Mouse (Mus musculus) left cerebral cortex, postnatal 10 days (tissue): ENCODE measurements around the gene Gse1. TPM values are rescaled to one million over a fixed set of nuclear protein-coding genes. Genes with fewer than 3 reads are reported as not detected.

Experiments
- DNase-seq, 2 experiments: peaks; one replicate each; pipeline ENCODE4 v3.0.0; 2021 to 2022; ENCODE audit warnings: low spot score in 2 of 2, mixed read lengths in 1 of 2; ENCODE audit errors: extremely low spot score in 1 of 2
- intact Hi-C: fragments of 180-260 bp; cut with DNase I; formaldehyde crosslinking; loops from one replicate; pipeline ENCODE4 v1.15.1; 2025
- total RNA-seq, 2 experiments: library from RNA; stranded (reverse); gene quantifications; 2 replicates each; pipeline ENCODE4 v1.2.3; 2021

Gene Gse1
- total RNA-seq, 2 experiments from 2014 or later, result 41.7 to 45.3 TPM

DNA sequence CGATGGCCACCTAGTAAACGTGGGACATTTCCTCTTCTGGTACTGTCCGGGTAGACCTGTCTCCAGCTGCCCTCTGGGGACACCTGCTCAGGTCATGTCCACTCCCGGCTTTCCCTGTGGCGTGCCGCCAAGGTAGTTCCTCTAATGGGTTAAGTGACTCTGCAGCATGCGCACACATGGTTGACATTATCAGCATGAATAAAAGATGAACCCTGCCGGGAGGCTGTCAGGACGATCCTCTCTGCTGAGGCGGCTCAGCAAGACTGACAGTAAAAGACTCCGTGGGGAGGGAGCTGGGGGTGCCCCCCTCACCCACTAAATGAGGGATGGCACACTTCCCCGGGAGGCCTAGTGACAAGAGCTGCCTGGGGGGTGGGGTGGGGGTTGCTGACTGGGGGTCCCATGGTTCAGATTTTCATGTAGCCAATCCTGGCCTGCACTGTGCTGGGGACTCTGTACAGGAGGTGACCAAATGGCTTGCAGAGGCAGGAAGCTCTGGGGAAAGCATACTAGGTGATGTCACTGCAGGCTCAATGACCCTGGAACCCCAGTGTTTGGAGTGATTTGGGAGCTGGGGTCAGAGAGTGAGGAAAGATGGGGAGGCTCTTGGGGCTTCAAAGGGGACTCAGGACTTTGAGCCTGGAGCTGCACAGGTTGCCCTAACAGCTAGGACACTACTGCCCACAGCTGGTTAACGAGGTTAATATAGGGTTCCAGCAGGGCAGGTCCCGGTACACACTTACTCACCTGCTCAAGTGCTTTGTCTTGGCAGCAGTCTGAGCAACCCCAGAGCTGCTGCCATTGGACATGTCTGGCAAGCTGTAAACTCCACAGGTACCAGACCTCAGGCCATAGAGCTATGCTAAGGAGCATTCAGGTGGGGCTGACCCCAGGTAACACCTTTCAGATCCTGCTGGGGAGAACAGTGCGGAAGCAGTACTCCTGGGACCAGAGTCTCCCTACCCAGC, 169.5 kb downstream of the Gse1 start:
- intact Hi-C loops, result no loop called here
- peak in 1 of 2 experiments; percentile 58 for DNase-seq

DNA sequence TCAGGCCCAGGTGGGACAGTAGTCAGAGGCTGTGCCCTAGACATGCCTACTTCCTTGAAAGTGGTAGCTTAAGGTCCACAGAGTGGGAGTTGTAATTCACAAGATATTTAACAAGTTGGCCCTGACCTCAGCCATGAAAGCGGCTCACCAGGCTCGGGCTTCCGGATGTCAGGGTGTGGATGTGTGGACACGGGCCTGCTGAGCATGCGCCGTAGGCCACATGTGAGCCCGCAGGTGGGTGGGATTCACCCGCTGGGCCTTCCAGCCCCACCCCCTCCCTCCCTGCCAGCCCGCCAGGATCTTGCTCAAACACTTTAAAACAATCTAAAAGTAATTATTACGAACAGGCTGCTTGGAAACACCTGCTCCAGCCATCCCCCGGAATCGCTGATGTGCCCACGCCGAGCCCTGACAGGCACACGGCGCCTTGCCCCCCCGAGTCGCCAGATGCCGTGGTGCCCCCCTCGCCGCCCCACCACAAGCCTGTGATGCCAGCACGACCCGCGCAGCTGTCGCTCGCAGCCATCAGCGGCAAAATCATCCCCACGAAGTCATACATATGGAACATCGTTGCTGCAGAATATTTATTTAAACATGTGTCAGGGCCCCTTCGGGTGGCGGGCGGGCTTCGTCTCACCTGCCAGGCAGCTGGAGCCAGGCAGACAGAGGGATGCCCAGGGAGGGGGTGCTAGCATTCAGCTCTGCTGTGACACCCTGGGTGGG, 171.1 kb downstream of the Gse1 start:
- DNase-seq, result no peak
- intact Hi-C loops, result no loop called here

DNA sequence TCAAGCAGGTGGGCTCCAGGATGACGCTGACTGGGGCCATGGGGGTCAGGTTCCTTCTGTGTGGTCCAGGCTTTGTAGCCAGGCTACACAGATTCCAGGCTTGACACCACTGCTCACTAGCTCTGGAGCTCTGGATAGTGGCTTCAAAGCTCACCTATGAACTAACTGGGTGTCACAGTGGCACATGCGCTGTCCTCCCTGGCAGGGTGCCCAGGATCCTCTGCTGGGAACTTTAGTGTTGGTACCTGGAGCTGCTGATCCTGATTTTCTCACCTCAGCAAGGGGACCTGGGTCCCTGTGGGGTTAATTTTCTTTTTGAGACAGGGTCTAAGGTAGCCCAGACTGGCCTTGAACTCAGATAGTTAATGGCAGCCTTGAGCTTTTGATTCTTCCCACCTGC, 173.0 kb downstream of the Gse1 start:
- DNase-seq, result no peak
- intact Hi-C loops, result no loop called here

DNA sequence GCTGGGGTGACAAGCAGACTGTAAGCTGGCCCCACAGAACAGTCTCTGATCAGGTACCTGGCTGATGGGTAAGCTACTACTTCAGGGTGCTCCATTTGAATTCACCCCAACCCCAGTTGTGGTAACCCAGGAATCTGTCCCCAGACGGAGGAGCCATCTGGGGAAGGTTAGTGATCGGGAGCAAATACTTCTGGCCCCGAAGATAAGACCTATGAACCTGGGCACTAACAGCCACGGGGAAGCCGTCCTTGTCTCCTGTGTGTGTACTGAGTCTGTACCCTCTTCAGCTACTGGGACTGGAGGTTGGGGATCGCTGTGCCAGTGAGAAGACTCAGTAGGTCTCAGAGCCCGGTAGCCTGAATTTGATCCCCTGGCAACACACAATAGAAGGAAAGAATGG, 173.5 kb downstream of the Gse1 start:
- intact Hi-C loops, result no loop called here
- no peak for DNase-seq

DNA sequence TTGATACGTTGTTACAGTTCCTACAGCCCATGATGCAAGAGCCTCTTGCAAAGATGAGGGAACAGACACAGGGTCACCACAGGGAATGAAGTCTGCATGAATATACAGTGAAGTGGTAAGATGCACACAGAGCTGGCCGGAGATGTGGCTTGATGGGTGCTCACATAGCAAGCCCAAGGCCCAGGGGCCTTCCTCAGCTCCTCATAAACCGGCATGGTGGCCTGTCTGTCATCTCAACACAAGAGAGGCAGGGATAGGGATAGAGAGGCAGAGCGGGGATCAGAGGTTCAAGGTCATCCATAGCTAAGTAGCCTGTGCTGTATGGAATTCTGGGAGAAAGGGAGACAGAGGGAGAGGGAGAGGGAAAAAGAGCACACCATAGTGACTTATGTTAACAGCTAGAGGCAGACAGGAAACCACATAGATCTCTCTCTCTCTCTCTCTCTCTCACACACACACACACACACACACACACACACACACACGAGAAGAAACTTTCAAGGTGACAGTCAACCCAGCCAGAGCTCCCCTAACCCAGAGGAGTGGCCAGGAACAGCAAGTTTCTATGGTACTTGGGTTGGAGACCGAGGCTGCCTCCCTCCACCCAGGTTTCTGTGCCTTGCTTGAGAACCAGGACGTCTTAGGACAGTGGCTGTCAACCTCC, 175.5 kb downstream of the Gse1 start:
- no peak for DNase-seq
- intact Hi-C loops, result no loop called here

DNA sequence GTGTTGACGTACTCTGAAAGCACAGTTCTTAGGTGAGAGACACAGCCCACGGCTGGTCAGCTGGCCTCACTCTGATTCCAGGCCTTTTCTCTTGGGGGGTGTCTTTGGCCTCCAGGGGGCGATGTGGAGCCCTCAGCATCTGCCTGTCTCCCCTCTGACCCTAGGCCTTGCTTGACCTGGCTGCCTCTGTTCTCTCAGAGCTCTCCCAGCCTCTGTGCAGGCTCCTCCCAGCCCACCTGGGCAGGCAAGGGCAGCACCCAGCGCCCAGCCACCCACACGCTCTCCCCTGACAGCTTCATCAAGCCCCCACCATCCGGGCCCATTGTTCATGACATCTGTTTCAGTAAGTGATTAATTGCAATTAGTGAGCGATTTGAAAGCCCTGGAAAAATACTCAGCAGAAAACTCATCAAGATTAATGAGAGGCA, 176.4 kb downstream of the Gse1 start:
- intact Hi-C loops, result loop anchor here (5.0 kb wide), 1 partner anchor 133 kb away; no protein-coding TSS in a partner anchor
- DNase-seq, result peak in 1 of 2 experiments; percentile 62

DNA sequence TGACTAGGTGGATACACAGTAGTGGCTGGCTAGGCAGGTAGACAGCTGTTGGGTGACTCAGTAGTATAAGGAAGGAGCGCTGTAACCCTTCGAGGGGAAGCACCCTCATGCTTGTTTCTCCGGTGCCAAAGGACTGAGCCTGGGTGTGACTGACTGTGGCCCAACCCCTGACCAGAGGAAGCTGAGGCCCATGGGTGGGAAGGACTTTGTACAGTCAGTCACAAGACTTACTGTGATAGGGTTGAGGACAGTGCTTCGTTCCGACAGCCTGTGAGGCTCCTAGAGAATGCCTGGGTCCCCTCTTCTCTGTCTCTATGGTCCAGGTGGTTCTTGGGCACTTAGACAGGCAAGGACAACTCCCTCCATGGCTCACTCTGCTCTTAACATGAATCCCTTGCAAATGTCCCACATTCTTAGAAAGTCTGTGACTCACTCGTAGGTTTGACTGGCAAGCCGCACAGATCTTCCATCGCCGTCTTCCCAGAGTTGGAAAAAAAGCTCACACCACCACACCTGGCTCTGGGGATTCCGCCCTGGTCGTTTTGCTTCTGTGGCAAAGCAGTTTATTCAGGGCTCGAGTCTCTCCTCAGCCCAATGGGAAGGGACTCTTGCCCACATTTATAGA, 177.9 kb downstream of the Gse1 start:
- intact Hi-C loops, result loop anchor here (5.0 kb wide), 1 partner anchor 131 kb away; no protein-coding TSS in a partner anchor
- DNase-seq, result no peak

DNA sequence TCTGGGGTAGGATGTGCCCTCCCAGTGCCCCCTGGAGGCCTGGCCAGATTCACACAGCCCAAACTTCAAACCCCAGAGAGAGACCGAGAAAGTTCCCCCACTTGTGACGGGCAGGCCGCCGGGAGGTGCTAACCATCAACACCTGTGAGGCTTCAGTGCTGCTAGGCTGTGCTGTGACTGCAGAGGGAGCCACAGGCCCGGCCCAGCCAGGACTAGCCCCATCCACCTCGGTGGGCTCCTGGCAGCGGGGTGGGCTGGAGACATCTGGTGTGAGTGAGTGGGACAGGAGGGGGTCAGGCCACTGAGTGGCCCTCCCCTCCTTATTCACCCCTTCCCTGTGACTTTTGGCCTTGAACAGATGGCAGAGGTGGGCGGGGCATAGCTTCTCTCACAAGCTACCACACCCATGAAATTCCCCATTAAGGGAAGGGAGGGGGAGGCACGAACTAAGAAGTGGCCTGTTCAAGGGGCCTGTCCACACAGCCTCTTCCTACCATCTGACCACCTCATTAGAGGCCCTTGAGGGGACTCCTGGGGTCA, 179.5 kb downstream of the Gse1 start:
- peak in 1 of 2 experiments; percentile 68 for DNase-seq
- intact Hi-C loops, result loop anchor here (5.0 kb wide), 1 partner anchor 130 kb away; no protein-coding TSS in a partner anchor

DNA sequence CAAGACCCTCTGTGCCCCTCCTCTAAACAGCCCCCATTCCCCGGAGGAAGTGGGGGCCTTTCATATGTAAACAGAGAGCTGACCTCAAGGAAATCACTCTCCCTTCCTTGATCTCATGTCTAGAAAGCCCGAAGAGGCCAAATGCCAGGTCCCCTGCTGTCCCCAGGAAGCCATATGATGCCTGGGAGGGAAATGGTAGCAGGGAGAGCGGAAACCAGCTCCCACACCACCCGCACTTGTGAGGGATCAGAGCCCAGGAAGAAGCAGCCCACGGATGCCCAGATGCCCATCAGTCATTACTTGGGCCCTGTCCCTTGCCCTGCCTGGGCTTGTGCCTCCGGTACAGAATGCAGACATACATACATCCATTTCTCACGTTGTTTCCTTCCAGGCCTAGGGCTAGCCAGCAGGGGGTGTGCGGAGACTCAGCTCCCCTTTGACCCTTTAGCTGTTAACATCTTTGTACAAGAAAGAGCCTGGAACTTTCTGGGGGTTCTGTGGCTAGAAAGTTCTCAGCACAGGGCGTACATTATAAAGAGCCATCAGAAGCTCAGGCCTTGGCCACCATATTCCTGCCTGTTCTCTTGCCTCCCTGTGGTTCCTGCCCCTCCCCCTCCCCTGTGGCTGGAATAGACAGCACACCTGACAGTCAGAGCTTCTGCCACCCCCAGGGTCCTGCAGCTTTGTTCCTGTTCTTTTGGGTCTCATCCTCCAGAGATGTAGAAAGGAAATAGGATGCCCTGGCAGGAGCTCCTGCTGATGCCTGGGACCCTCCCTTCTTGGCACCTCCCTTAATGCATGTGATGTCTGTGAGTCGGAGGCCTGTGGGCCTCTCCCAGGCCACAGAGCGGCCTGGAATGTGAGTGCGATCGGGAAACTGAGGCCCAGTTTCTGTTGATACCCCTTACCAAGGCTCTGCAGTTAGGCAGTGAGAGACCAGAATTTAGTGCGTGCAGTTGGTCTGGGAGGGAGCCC, 180.3 kb downstream of the Gse1 start:
- DNase-seq, result peak in 1 of 2 experiments; percentile 78

DNA sequence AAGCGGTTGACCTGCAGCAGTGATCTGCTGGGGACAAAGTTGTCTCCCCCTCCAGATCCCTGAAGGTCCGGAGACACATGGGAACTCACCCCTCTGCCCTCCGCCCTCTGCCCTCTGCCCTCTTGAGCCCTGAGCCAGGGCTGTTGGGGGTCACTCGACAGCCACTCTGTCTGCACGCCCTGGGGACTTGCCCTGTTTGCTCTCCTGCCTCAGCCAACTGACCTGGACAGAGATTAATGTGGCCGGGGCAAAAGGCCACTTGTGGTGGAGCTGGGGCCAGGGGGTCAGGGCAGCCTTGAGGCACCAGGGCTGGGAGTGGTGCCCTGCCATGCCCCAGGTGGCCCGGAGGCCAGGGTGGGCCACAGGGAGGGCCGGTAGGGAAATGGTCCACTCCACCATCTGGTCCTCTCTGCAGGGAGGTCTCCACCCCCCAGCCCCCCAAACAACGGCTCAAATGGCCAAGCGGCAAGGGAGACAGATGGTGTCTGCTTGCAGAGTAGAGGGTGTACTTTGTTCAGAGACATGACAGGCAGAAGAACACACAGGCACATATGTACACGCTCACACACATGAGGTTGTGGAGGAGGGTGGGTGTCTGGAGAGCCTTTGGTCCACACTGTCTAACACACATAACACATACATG, 181.2 kb downstream of the Gse1 start:
- intact Hi-C loops, result loop anchor here (5.0 kb wide), 1 partner anchor 128 kb away; no protein-coding TSS in a partner anchor
- no peak for DNase-seq

More for the DNA sequence above, 180.3 kb downstream of the Gse1 start:
- intact Hi-C loops, result loop anchor here (5.0 kb wide), 1 partner anchor 129 kb away; no protein-coding TSS in a partner anchor

DNA sequence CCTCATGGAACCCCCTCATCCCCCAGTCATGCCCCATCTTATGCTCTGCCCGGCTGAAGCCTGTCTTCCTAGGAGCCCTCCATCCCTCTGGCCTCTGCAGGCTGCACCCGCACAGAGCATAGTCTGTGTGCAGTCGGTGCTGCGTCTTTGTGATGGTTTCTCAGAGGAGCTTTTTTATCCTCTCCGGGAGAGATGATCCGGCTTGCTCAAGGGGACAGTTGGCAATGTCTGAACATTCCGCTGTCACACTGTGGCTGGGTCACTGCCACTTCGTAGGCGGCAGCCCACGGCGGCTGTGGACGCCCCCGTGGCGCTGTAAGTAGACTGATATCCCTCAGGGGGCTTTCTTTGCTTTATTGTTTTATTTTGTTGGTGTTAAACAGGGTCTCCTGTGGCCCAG, 182.8 kb downstream of the Gse1 start:
- intact Hi-C loops, result no loop called here
- no peak for DNase-seq

DNA sequence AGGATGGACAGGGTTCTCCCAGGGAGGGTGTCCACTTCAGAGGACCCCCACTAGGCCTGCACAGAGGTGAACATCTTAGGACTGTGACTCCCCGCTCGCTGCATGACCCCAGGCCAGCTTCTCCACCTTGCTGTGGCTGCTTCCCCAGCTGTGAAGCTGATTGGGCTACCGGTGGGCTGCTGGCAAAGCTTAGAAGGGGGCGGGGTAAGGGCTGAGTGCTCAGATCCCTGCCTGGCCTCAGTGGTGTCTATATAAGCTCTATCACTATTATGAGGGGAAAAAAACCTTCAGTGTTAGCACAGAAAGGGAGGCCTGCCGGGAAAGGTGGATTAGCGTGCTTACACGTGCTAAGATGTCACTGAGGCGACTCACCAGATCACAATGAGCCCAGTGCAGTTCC, 183.6 kb downstream of the Gse1 start:
- intact Hi-C loops, result no loop called here
- DNase-seq, result no peak

DNA sequence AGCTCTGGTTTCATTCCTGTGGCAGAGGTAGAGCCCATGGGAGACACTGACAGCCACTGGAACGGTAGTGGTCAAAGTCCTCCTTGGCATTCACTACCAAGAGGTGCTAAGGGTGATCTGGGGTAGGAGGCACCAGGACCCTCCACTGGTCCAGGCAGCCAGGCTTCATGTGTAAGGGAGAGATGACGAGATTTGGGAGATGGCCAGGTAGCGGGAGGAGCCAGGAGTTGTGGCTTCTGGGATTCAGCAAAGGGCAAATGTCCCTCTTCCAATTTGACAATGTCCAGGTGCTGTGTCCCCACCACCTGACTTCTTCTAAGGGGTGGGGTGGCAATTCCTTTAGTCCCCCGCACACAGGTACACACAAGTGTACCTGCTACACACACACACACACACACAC, 184.1 kb downstream of the Gse1 start:
- DNase-seq, result no peak
- intact Hi-C loops, result no loop called here

DNA sequence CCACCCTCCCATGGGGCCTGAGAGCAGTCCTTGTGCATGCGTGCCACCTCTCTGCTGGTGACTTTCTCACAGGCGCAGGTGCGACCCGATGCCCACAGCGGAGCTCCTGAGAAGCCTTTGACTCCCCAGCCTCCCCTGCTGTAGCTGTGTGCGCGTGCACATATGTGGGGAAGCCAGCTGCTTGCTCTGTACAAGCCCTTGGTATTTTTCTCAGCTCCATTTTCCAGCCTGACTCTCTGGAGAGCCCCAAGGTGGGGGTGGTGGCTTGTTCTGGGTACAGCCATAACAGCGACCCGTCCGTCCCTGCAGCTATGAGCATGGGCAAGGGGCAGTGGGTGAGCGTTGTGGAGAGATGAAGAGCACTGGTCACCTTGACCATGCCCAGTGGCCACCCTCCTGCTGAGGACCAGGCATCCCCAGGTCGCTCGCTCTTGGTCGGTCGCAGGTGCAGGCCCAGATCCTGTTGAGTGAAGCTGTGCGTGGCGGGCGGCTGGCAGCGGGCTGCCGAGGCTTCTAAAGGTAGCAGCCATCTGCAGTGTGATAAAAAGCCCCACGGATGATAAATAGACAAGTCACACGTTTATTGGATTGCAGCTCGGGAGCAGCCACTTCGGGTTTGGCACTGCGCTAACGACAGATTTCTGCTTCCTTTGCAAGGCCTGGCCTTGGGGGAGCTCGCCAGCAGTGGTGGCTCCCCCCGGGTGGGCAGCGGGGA, 184.8 kb downstream of the Gse1 start:
- DNase-seq, result peak; percentile 51 to 65
- intact Hi-C loops, result no loop called here

DNA sequence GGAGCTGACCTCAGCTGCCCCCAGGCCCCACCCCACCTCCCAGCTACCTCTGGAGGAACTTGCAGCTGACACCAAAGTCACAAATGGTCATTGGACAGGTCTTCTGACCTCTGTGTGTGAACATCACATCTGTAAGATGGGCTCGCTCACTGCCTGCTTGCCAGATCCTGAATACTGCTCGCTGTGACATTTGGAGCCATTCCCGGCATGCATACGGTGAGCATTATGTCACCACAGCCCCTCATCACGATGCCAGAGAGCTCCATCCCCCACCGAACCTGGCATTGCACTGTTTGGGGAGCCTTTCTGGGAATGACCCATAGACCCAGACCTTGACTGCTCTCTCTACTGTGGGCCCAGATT, 185.4 kb downstream of the Gse1 start:
- intact Hi-C loops, result no loop called here
- DNase-seq, result no peak

DNA sequence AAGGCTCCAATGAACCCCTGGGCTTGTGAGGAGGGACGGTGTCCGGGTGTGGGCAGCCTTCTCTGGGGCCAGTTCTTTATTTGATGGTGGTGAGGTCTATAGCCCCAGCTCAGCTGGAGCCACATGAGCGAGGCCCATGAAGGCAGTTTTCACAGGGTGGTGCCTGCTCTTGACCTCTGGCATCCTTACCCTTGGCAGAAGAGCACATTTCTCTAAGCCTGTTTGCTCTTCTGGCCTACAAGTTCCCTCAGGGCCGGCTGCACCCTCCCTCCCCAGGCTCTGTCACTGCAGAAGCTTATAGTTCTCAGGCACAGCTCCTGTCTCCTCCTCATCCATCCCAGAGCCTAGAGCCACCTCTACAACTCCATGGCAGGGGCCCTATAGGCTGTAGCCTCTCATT, 186.0 kb downstream of the Gse1 start:
- DNase-seq, result no peak
- intact Hi-C loops, result no loop called here
